Mouse (Mus musculus) embryonic facial prominence, embryonic 15.5 days (tissue): ENCODE results near the gene Tspan14. TPM values are rescaled to one million over a fixed set of nuclear protein-coding genes. Genes with fewer than 3 reads are reported as not detected.

Experiments used
- ATAC-seq: fragments of 200-750 bp; cut with Nextera tagmentation; 2 replicates; pipeline ENCODE4 v1.8.0; 2017; ENCODE audit warnings: low read depth, moderate TSS enrichment; ENCODE audit not compliant: insufficient number of reproducible peaks, low FRiP score, low TSS enrichment
- H3K27ac ChIP-seq: fragments of 300-500 bp; sonication (generic); replicated peaks from 2 replicates; pipeline ENCODE4 v1.5.1; 2015; ENCODE audit warnings: mild to moderate bottlenecking, inconsistent platforms
- H3K27me3 ChIP-seq: fragments of 300-500 bp; sonication (generic); 2 replicates; pipeline ENCODE4 v1.6.1; 2015; ENCODE audit warnings: inconsistent platforms
- H3K36me3 ChIP-seq: fragments of 300-500 bp; sonication (generic); 2 replicates; pipeline ENCODE4 v1.6.1; 2015; ENCODE audit warnings: mild to moderate bottlenecking, inconsistent platforms
- H3K4me1 ChIP-seq: fragments of 300-500 bp; sonication (generic); 2 replicates; pipeline ENCODE4 v1.6.1; 2015; ENCODE audit warnings: inconsistent platforms
- H3K4me2 ChIP-seq: fragments of 300-500 bp; sonication (generic); replicated peaks from 2 replicates; pipeline ENCODE4 v1.6.1; 2015; ENCODE audit warnings: mild to moderate bottlenecking, inconsistent platforms
- H3K4me3 ChIP-seq: fragments of 300-500 bp; sonication (generic); replicated peaks from 2 replicates; pipeline ENCODE4 v1.5.1; 2015; ENCODE audit warnings: mild to moderate bottlenecking, inconsistent platforms
- H3K9ac ChIP-seq: fragments of 300-500 bp; sonication (generic); 2 replicates; pipeline ENCODE4 v1.6.1; 2015; ENCODE audit warnings: inconsistent platforms
- H3K9me3 ChIP-seq: fragments of 300-500 bp; sonication (generic); replicated peaks from 2 replicates; pipeline ENCODE4 v1.6.1; 2016; ENCODE audit warnings: inconsistent platforms
- WGBS: fragments of 180-500 bp; shearing (Covaris S2); methylation state at CpG from one replicate; pipeline ENCODE4 v1.1.7; 2015; 5-methylcytosine and 5-hydroxymethylcytosine counted together
- polyA plus RNA-seq: library from polyadenylated mRNA; unstranded; fragments of >200 nt; fragmentation: Nextera tagmentation; extraction: Ambion mirVana; gene quantifications from 2 replicates; pipeline ENCODE4 v1.2.1, GENCODE M21; 2015

The Tspan14 gene
- polyA plus RNA-seq, 1 experiment from 2014 or later = 86.6 TPM

DNA sequence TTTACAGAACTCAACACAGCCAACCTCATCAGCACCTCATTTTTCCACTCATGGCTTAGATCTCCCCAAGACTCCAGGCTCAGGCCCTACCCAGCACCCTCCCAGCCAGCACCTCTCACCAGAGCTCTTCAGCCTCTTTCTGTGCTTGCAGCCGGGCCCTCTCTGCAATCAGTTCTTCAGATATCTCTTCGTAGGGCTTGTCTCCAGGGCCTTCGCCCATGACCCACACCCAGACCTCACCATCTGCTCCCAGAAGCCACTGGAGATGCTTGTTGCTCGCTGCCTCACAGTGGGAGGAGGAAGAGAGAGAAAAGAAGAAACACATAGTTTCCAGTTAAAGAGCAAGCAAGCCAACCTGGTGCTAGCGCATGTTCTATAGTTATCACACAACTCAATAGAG lies 92.6 kb downstream of the Tspan14 start:
- H3K4me1 ChIP-seq = no peaks in the 10 kb centered on the region
- no peaks in the 10 kb centered on the region for H3K9me3 ChIP-seq
- no peaks in the 10 kb centered on the region for H3K27me3 ChIP-seq
- H3K36me3 ChIP-seq = no peaks in the 10 kb centered on the region
- no peak overlapping the region for H3K27ac ChIP-seq
- no peak overlapping the region for H3K4me2 ChIP-seq
- no peak for ATAC-seq
- 89% methylated on average over 5 of the region's 5 CpGs for WGBS
- H3K4me3 ChIP-seq = no peak overlapping the region
- no peak overlapping the region for H3K9ac ChIP-seq

DNA sequence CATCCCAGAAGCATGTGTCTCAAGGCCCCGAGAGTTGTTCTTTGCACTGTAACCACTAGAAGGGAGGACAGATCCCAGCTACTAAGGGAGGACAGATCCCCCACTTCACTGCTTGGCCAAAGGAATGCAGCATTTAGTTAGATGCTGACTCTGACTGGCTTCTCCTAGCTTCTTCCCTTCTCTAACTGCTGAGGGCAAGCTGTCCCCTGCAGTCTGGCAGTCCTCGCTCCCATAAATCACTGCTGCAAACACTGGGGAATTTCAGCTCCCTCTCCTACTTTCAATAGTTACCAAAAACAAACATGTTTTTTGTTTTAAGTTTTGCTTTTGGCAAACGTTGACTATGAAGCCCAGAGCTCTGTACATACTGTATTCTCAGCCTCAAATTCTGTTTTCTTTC lies 96.0 kb downstream of the Tspan14 start:
- Histone ChIP-seq H3K4me1 (no peaks in the 10 kb centered on the region), H3K4me3 (no peak overlapping the region), H3K27me3 (no peaks in the 10 kb centered on the region), H3K36me3 (no peaks in the 10 kb centered on the region), H3K4me2 (no peak overlapping the region), H3K9me3 (no peaks in the 10 kb centered on the region), H3K27ac (no peak overlapping the region; the same call in 1 of the 2 replicates), H3K9ac (no peak overlapping the region)
- ATAC-seq = no peak; the same call in 1 of the 2 replicates
- WGBS = 49% methylated on average over 3 of the region's 3 CpGs

DNA sequence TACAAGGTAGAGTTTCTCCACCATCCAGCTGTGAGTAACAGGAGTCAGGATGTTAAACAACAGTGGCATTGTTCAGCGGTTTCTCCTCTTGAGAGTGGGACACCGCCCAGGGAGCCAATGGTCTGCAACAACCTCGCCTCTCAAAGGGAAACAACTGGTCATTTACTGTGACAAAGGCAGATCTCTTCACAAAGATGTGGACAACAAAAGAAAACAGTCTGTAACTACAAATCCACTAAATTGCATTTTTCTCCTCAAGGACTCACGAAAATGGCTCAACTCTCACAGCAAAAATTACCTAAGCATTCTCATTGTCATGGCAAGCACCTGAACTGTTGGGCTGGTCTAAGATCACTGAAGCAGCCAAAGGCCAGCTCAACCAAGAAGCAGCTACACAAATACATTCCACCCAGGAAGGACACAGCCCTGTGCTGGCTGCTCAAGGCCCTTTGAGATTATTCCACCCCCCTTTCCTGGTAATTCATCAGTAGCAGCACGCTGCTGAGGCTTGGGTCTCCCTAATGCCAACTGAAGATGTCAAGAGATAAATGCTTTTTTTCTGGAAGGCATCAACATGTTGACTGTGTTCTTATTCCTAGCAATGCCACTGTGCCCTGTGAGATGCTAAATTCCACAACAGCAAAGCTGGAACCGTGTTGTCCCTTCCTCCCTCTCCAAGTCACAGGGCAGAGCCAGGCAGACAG lies 101.6 kb downstream of the Tspan14 start:
- Histone ChIP-seq H3K36me3 (no peaks in the 10 kb centered on the region), H3K4me1 (no peaks in the 10 kb centered on the region), H3K27me3 (no peaks in the 10 kb centered on the region), H3K4me3 (no peak overlapping the region), H3K27ac (no peak overlapping the region), H3K9ac (no peak overlapping the region), H3K9me3 (no peaks in the 10 kb centered on the region), H3K4me2 (no peak overlapping the region)
- 56% methylated on average over 6 of the region's 6 CpGs for WGBS
- ATAC-seq = no peak

DNA sequence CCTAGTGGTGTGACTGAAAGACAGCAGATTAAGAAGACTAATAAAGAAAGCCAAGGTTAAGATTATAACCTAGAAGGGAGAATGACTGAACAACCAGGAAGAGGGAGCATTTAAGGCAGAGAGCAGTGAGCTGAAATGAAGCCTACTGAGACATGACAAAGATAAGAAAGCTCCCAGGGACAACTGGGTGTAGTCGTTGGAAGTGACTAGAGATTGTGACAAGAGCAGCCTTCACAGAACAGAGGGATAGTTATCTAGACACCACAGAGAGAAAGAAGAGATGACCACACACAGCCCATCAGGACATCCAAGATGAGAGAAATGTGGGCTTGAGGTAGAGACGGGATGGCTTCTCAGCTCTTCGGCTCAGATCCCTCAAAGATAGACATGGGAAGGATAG lies 102.9 kb downstream of the Tspan14 start:
- no peaks in the 10 kb centered on the region for H3K27me3 ChIP-seq
- H3K36me3 ChIP-seq = no peaks in the 10 kb centered on the region
- no peaks in the 10 kb centered on the region for H3K9me3 ChIP-seq
- H3K27ac ChIP-seq = no peak overlapping the region
- H3K4me1 ChIP-seq = no peaks in the 10 kb centered on the region
- H3K4me3 ChIP-seq = no peak overlapping the region
- no peak overlapping the region for H3K9ac ChIP-seq
- WGBS = 72% methylated on average over 3 of the region's 3 CpGs
- no peak for ATAC-seq
- no peak overlapping the region for H3K4me2 ChIP-seq

DNA sequence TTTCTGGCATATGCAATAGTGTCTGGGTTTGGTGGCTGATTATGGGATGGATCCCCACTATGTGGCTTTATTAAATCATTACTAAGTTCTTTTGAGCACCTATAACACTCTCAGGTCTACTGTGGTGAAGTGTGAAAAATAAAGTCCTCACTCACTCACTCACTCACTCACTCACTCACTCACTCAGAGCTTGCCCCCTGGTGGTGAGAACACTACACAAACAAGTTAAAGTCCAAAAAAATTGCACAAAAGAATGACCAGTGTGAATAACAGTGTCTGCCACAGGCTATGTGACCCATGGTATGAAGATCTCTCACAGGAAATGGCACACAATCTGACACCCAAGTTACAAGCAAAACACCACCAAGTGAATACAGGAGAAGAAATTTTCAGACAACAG lies 103.6 kb downstream of the Tspan14 start:
- Histone ChIP-seq H3K4me2 (no peak overlapping the region), H3K4me1 (no peaks in the 10 kb centered on the region), H3K36me3 (no peaks in the 10 kb centered on the region), H3K9me3 (no peaks in the 10 kb centered on the region), H3K27me3 (no peaks in the 10 kb centered on the region), H3K27ac (no peak overlapping the region), H3K9ac (no peak overlapping the region), H3K4me3 (no peak overlapping the region)
- ATAC-seq = no peak

Other genes starting within 250 kb of the Tspan14 start
- 1.3 and 1.4 TPM in 2 replicates for gene Sh2d4b, start 73.5 kb downstream of the Tspan14 start, polyA plus RNA-seq
- gene Fam213a, start 47.0 kb upstream of the Tspan14 start, polyA plus RNA-seq = 89.0 and 91.4 TPM in 2 replicates
- 0.71 and 1.5 TPM in 2 replicates for gene Dydc2, start 102.4 kb upstream of the Tspan14 start, polyA plus RNA-seq
- 0.28 and 0.39 TPM in 2 replicates for gene Dydc1, start 106.1 kb upstream of the Tspan14 start, polyA plus RNA-seq
- gene Mat1a, start 138.2 kb upstream of the Tspan14 start, polyA plus RNA-seq = not detected in 2 replicates
- not detected in 2 replicates for gene Sftpa1, start 165.0 kb upstream of the Tspan14 start, polyA plus RNA-seq
- not detected in 2 replicates for gene Mbl1, start 184.7 kb upstream of the Tspan14 start, polyA plus RNA-seq
- 2.3 and 2.6 TPM in 2 replicates for gene Sftpd, start 218.3 kb upstream of the Tspan14 start, polyA plus RNA-seq